Mouse (Mus musculus): ENCODE measurements at regions not wholly inside any gene's neighbourhood (a gene's known extent, or its start where the extent isn't known, plus 50 kb on each side); places are given as distances from the start of the nearest gene placed in this dataset.

- TF ChIP-seq EP300 (IDR thresholded peaks at IDR 0.05; ENCODE audit: low read depth): no peak
- TF ChIP-seq CTCF (IDR thresholded peaks at IDR 0.05; ENCODE audit: low read depth): no peak
Measured at GRCm38 (mm10) chr1:69429632-69430031, 257.4 kb downstream of the Ikzf2 start.
